Mouse (Mus musculus): ENCODE results near the gene Timm8a2. TPM values are rescaled to one million over a fixed set of nuclear protein-coding genes. Genes with fewer than 3 reads are reported as not detected.

The Timm8a2 gene
- not detected for total RNA-seq (2021)
- long read RNA-seq, experiment 1, result 0 reads
- long read RNA-seq, experiment 2, result 0 reads

DNA sequence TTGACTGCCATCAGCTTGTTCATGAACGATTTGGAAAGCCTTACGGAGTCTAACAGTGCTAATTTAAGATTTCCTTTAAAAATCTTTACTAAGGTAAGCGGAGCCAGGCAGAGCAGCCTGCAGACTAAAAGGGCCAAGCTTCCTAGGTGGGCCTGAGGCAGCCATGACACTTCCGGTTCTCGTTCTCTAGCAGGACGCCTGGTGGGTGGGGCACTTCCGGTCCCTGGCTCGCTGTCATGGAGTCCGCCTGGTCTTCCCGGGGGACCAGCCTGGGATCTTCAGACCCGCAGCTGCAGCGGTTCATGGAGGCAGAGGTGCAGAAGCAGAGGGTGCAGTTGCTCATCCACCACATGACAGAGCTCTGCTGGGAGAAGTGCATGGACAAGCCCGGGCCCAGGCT lies at the start of gene Timm8a2:
Timm8a2 (plus strand) TSS at position 224 of the 400 bp plus-strand sequence.
- no peak for TF ChIP-seq CTCF (IDR thresholded peaks at IDR 0.05)

DNA sequence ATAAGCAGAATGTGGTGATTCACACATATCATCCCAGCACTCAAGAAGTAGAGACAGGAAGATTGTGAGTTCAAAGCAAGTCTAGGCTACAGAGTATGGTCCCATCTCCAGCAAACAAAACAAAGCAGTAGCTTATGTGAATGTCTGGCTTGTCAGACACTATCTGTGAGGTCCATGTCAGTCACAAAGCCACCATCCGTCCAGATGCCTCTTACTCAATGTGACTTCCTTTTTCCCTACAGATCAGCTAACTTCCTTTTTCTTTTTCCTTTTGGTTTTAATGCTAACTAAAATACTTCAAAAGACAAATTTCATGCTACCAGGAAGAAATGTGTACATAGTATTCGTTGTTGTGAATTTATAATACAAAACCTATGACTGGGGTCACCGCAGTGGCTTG lies 49.0 kb upstream of the Timm8a2 start:
- Histone ChIP-seq H3K27ac (no peak overlapping the region), H3K4me3 (no peak overlapping the region)
- intact Hi-C loops (cut with DNase I), result no loop called here
- no peak for DNase-seq
- TF ChIP-seq CTCF (IDR thresholded peaks at IDR 0.05), result no peak

More for the DNA sequence above, at the start of gene Timm8a2:
- DNase-seq, result no peak
- no peak within 1 kb of the TSS for H3K27ac ChIP-seq
- H3K4me3 ChIP-seq, result no peak within 1 kb of the TSS
- intact Hi-C loops (cut with DNase I), result no loop called here

DNA sequence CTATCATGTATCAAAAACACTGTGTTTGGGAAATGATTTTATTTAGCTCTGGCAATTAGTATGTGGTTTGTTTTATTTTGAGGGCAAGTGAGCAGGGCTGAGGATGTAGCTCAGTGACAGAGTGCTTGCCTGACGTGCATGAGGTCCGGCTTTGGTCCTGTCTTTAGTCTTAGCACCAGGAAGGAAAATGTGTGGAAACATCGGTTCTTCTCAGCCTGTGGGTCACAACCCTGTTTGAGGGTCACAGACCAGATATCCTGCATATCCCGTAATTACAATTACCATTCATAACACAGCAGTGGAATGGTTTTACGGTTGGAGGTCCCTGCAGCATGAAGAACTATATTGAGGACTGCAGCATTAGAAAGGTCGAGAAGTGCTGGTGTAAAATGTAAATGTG lies 48.4 kb upstream of the Timm8a2 start:
- no peak overlapping the region for H3K4me3 ChIP-seq
- no peak overlapping the region; the same call in 1 of the 2 replicates for H3K27ac ChIP-seq
- TF ChIP-seq CTCF (IDR thresholded peaks at IDR 0.05), result no peak
- intact Hi-C loops (cut with DNase I), result no loop called here
- DNase-seq, result no peak

DNA sequence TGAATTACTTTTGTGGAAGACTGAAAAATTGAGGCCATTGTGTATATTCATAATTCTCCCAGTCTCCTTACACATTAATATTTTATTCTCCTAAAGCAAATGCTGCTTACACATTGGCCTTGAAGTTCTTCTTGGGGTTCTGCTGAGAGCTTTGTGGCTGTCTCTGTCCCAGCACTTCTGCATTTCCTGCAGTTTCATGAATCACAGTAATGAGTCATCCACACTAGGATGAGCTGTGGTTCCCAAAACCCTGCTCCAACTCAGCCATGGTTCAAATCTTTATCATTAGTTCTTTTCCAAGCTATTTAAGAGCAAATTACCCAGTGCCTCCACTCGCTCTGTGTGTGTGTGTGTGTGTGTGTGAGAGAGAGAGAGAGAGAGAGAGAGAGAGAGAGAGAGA lies 47.2 kb upstream of the Timm8a2 start:
- Histone ChIP-seq H3K27ac (no peak overlapping the region), H3K4me3 (no peak overlapping the region)
- no peak for DNase-seq
- TF ChIP-seq CTCF (IDR thresholded peaks at IDR 0.05), result no peak
- intact Hi-C loops (cut with DNase I), result no loop called here

DNA sequence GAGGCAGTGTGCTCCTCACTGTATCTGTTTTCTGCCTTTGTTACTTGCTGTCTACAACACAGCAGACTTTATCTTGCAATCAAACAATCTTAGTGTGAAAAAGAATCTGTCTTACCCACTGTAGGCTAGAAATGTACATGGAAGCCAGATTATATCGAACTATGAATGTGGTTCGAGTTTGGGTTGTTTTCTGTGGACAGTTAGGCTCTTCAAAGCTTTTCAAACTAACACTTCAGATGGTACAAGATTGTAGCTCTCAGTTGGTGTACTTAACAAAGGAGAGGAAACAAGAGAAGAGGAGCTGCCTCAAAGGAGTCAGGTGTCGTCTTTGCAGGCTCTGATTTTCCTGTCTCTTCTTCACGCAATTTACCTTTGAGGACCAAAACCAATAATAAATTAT lies 46.8 kb upstream of the Timm8a2 start:
- Histone ChIP-seq H3K27ac (no peak overlapping the region), H3K4me3 (no peak overlapping the region)
- DNase-seq, result no peak
- intact Hi-C loops (cut with DNase I), result no loop called here
- no peak for TF ChIP-seq CTCF (IDR thresholded peaks at IDR 0.05)

DNA sequence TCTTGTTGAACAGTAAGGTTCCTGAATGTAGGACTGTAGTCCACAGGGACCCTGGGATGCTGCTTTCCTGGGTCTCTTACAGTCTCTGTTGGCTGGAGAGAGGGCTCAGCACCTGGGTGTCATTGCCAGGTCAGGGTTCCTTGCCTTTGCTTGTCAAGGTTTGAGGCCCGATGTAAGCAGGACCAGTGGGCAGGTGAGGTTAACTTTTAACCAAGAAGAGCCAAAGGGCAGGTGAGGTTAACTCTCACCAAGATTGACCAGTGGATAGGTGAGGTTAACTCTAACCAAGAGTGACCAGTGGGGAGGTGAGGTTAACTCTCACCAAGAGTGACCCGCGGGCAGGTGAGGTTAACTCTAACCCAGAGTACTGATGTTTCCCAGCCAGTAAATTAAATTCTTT lies 45.1 kb upstream of the Timm8a2 start:
- intact Hi-C loops (cut with DNase I), result no loop called here
- DNase-seq, result no peak
- H3K27ac ChIP-seq, result no peak overlapping the region

DNA sequence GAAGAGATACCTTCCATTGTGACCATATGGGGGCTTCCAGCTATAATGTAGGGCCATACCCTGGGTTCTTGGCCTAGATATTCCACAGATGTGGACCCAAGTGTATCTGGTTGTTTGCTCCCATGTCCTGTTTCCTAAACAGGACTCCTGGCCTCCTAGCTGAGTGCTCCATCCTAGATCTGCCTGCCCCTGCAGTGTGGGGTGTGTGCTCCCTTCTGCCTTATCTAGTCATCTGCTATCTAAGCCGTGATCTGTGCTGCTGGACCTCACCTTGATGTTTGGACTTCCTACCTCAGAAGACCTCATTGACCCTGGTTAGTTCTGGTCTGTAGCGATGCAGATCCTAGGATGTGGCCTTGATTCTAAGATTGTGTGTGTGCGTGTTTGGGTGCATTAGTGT lies 44.6 kb upstream of the Timm8a2 start:
- H3K4me3 ChIP-seq, result no peak overlapping the region
- no peak overlapping the region for H3K27ac ChIP-seq
- no peak for TF ChIP-seq CTCF (IDR thresholded peaks at IDR 0.05)
- intact Hi-C loops (cut with DNase I), result no loop called here
- no peak for DNase-seq

More for the DNA sequence above, 45.1 kb upstream of the Timm8a2 start:
- TF ChIP-seq CTCF (IDR thresholded peaks at IDR 0.05), result no peak
- H3K4me3 ChIP-seq, result no peak overlapping the region

DNA sequence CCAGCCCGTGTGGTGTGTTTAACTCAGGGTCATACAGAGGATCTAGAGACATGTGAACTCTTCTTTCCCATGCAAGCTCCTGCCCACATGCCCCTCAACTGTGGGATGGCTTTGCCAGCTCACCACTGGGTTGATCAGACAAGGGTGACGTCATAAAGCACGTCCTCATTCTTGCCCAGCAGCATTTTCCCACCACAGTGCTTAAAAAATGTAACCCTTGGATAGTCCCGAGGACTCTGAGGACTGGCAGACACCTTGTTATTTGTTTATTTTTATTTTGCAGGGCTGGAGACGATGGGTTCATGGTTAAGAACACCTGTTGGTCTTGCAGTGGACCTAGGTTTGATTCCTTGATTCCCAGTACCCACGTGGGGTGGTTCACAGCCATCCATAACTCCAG lies 43.6 kb upstream of the Timm8a2 start:
- H3K4me3 ChIP-seq, result no peak overlapping the region
- intact Hi-C loops (cut with DNase I), result no loop called here
- no peak overlapping the region for H3K27ac ChIP-seq
- no peak for TF ChIP-seq CTCF (IDR thresholded peaks at IDR 0.05)
- DNase-seq, result no peak

DNA sequence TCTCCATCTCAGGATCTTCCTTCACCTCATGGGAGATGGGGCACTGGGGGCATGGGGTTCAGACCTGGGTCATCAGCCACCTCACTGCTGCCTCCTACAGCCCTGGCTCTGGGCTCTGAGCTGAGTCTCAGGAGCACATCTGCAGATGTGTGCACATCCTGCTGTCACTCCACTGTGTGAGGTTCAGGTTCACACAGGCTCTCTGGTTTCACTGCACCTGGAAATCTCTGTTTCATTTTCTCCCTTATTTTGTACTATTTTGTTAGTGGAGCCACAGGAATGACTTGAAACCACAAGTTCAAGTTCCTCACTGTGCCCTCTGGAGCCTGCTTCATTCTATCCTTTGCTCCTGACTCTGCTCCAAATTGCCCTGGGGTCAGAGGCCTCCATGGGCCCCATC lies 42.6 kb upstream of the Timm8a2 start:
- intact Hi-C loops (cut with DNase I), result no loop called here
- Histone ChIP-seq H3K4me3 (no peak overlapping the region), H3K27ac (no peak overlapping the region)
- TF ChIP-seq CTCF (IDR thresholded peaks at IDR 0.05), result no peak
- no peak for DNase-seq

DNA sequence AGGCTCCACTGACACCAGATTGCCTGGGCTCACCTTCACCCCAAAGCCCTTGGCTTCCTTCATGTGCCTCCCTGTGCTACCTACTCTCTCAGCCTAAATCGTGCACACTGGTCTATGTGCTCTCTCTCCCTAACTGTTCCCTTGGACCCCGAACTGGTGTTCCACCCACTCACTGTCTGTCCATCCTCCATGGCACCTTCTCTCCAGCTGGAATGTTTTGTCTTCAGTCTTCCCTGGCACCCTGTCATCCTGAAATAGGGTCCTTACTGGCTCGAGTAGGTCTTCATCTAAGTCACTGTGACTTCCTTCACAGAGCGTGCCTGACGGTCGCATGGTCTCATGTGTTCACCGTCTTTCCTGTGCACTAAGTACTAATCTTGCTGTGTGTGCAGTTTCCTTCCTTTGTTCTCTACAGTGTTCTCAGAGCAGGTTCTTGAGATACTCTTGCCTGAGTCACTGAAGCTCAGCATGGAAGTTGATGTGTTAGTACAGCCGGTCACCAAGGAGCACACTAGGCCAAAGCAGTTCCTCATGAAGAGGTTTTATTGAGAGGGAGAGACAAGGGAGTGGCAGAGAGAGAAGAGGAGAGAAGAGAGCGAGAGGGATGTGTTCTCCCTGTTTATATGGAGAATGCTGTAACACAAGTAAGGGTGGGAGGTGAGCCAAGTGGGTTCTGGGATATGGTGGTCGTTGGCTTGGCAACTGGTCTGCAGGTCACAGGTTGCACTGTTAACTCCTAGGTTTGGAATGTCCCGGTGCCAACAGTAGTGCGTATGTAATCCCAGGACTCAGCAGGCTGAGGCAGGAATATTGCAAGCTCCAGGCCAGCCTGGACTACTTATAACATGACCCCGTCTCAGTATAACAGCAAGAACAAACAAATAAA lies 41.8 kb upstream of the Timm8a2 start:
- TF ChIP-seq CTCF (IDR thresholded peaks at IDR 0.05), result no peak
- no peak for DNase-seq
- no peak overlapping the region for H3K4me3 ChIP-seq
- intact Hi-C loops (cut with DNase I), result no loop called here
- no peak overlapping the region for H3K27ac ChIP-seq

DNA sequence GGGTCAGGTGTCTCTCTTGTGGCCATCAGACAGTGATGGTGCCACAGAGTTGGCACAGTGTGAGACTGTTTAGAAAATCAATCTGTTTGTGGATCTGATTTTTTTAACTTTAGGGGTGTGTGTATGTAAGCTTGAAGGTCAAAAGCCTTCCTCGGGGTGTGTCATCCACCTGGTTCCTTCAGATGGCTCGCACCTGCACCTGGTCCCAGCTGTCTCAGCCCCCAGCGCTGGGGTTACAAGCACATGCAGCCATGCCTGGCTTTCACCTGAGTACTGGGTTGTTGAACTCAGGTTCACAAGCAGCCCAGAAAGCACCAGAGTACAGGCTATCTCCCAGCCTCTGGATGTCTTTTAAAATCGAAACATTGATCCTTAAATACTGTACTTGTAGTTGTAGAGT lies 40.9 kb upstream of the Timm8a2 start:
- intact Hi-C loops (cut with DNase I), result no loop called here
- Histone ChIP-seq H3K27ac (no peak overlapping the region), H3K4me3 (no peak overlapping the region)
- no peak for DNase-seq
- TF ChIP-seq CTCF (IDR thresholded peaks at IDR 0.05), result no peak

DNA sequence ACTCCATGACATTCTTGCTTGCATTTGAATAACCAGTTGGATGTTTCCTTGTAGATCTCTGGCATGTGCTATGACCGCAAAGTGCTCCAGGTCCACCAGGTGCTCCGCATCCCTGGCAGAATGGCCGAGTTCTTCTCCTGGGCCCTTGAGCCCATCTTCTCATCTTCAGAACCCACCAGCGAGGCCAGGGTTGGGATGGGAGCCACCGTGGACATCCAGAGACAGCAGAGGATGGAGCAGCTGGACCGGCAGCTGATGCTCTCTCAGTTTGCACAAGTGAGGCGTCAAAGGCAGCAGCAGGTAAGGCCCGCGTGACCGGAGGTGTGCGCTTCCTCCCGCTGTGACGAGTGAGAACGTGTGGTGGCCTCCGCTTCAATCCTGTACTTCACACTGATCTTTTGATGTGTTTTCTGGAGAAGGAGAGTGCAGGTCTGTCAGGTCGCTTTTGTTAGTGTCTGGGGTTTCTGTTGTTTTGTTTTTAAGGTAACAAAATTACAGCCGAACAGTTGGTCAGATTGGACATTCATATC lies 40.2 kb upstream of the Timm8a2 start:
- no peak overlapping the region for H3K27ac ChIP-seq
- TF ChIP-seq CTCF (IDR thresholded peaks at IDR 0.05), result no peak
- DNase-seq, result no peak
- H3K4me3 ChIP-seq, result no peak overlapping the region
- intact Hi-C loops (cut with DNase I), result no loop called here

DNA sequence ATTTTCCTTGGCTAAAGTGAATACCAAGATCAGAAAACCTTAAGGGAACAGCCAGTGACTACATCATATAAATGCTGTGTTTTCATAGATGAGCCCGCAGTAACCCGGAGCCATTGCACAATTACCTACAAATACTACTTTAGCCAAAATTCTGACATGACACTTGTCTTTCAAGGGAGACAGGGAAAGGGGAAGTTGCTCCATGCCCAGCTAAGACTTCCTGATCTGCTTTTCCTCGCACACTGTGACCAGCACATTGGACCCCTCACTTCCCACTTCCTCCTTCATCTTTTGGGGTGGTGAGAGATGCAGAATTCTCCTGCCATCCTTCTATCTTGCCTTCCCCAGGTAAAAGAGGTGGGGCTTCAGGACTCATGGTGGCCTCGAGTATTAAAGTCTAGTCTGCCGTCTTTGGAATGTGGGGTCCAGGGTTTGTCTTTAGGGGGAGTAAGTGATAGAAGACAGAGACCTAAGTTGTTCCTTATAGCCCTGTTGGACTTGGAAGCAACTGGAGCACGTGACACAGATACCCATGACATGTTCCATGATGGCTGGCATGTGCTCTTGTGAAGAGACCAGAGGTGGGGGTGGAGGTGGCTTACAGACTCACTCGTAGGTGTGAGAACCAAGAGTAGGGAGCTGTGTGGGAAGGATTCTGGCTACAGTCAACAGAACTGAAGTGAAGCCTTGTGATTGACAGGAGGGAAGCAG lies 39.5 kb upstream of the Timm8a2 start:
- no peak for DNase-seq
- intact Hi-C loops (cut with DNase I), result no loop called here
- TF ChIP-seq CTCF (IDR thresholded peaks at IDR 0.05), result no peak
- Histone ChIP-seq H3K27ac (no peak overlapping the region), H3K4me3 (no peak overlapping the region)

Data from gastrocnemius, adult 2 months (tissue).